Mouse (Mus musculus): ENCODE measurements around the gene Acbd5. TPM values are rescaled to one million over a fixed set of nuclear protein-coding genes. Genes with fewer than 3 reads are reported as not detected.
A peak's percentile ranks its signal among the peaks of the same experiment; 100 is the strongest.

Gene Acbd5
- total and polyA plus RNA-seq, 2 experiments: 23.2 to 189 TPM

GRCm38 (mm10) chr2:23023714-23024282 lies 44.2 kb upstream of the Acbd5 start:
- Histone ChIP-seq H3K4me3 (ENCODE audit: insufficient read depth, low read depth, low read length) (no peak overlapping the region), H3K27ac (replicated peaks; ENCODE audit: insufficient read depth, low read depth, low read length) (no peak overlapping the region), H3K9ac (ENCODE audit: low read depth, low read length) (no peak overlapping the region), H3K79me2 (ENCODE audit: control insufficient read depth, insufficient read depth, low read length) (peaks cover 42% of the 10 kb centered on the region), H3K27me3 (ENCODE audit: control insufficient read depth, insufficient read depth, low read length) (no peaks in the 10 kb centered on the region), H3K36me3 (ENCODE audit: control insufficient read depth, insufficient read depth, low read length) (no peaks in the 10 kb centered on the region), H3K4me1 (ENCODE audit: control insufficient read depth, insufficient read depth, low read length) (peaks cover 15% of the 10 kb centered on the region)
- WGBS: 80% methylated on average over 4 of the region's 4 CpGs
- TF ChIP-seq CTCF (IDR thresholded peaks at IDR 0.05; ENCODE audit: low read depth, low read length) (no peak), POLR2A (IDR thresholded peaks at IDR 0.05; ENCODE audit: extremely low read depth, insufficient read depth, low read length) (no peak)
- DNase-seq (ENCODE audit: extremely low read depth, low read depth, low spot score): no peak

GRCm38 (mm10) chr2:23026379-23026778 lies 41.6 kb upstream of the Acbd5 start:
- no peak overlapping the region for H3K27ac ChIP-seq (replicated peaks; ENCODE audit: insufficient read depth, low read depth, low read length)
- H3K79me2 ChIP-seq (ENCODE audit: control insufficient read depth, insufficient read depth, low read length): peaks cover 42% of the 10 kb centered on the region
- H3K36me3 ChIP-seq (ENCODE audit: control insufficient read depth, insufficient read depth, low read length): no peaks in the 10 kb centered on the region
- TF ChIP-seq CTCF (IDR thresholded peaks at IDR 0.05; ENCODE audit: low read depth, low read length) (no peak), POLR2A (IDR thresholded peaks at IDR 0.05; ENCODE audit: extremely low read depth, insufficient read depth, low read length) (no peak)
- H3K4me3 ChIP-seq (ENCODE audit: insufficient read depth, low read depth, low read length): no peak overlapping the region
- DNase-seq (ENCODE audit: extremely low read depth, low read depth, low spot score): peak; percentile 20
- 45% methylated on average over 1 of the region's 1 CpGs for WGBS
- H3K9ac ChIP-seq (ENCODE audit: low read depth, low read length): no peak overlapping the region
- H3K27me3 ChIP-seq (ENCODE audit: control insufficient read depth, insufficient read depth, low read length): no peaks in the 10 kb centered on the region
- H3K4me1 ChIP-seq (ENCODE audit: control insufficient read depth, insufficient read depth, low read length): peaks cover 11% of the 10 kb centered on the region

- WGBS: 96% methylated on average over 4 of the region's 4 CpGs
- Histone ChIP-seq H3K4me1 (ENCODE audit: control insufficient read depth, insufficient read depth, low read length) (peaks cover 11% of the 10 kb centered on the region), H3K79me2 (ENCODE audit: control insufficient read depth, insufficient read depth, low read length) (peaks cover 45% of the 10 kb centered on the region), H3K27ac (replicated peaks; ENCODE audit: insufficient read depth, low read depth, low read length) (no peak overlapping the region), H3K9ac (ENCODE audit: low read depth, low read length) (no peak overlapping the region), H3K27me3 (ENCODE audit: control insufficient read depth, insufficient read depth, low read length) (no peaks in the 10 kb centered on the region), H3K36me3 (ENCODE audit: control insufficient read depth, insufficient read depth, low read length) (no peaks in the 10 kb centered on the region; the same call in 1 of the 2 replicates), H3K4me3 (ENCODE audit: insufficient read depth, low read depth, low read length) (no peak overlapping the region)
- no peak for DNase-seq (ENCODE audit: extremely low read depth, low read depth, low spot score)
- no peak for TF ChIP-seq CTCF (IDR thresholded peaks at IDR 0.05; ENCODE audit: low read depth, low read length)
- TF ChIP-seq POLR2A (IDR thresholded peaks at IDR 0.05; ENCODE audit: extremely low read depth, insufficient read depth, low read length): no peak
Measured at GRCm38 (mm10) chr2:23028826-23029225, 39.1 kb upstream of the Acbd5 start.

GRCm38 (mm10) chr2:23030631-23031030 lies 37.3 kb upstream of the Acbd5 start:
- H3K4me1 ChIP-seq (ENCODE audit: control insufficient read depth, insufficient read depth, low read length): peaks cover 13% of the 10 kb centered on the region
- no peaks in the 10 kb centered on the region for H3K27me3 ChIP-seq (ENCODE audit: control insufficient read depth, insufficient read depth, low read length)
- 97% methylated on average over 4 of the region's 4 CpGs for WGBS
- H3K27ac ChIP-seq (replicated peaks; ENCODE audit: insufficient read depth, low read depth, low read length): no peak overlapping the region
- no peaks in the 10 kb centered on the region; the same call in 1 of the 2 replicates for H3K36me3 ChIP-seq (ENCODE audit: control insufficient read depth, insufficient read depth, low read length)
- no peak for DNase-seq (ENCODE audit: extremely low read depth, low read depth, low spot score)
- H3K79me2 ChIP-seq (ENCODE audit: control insufficient read depth, insufficient read depth, low read length): peaks cover 44% of the 10 kb centered on the region
- no peak overlapping the region for H3K9ac ChIP-seq (ENCODE audit: low read depth, low read length)
- no peak overlapping the region for H3K4me3 ChIP-seq (ENCODE audit: insufficient read depth, low read depth, low read length)
- no peak for TF ChIP-seq CTCF (IDR thresholded peaks at IDR 0.05; ENCODE audit: low read depth, low read length)
- TF ChIP-seq POLR2A (IDR thresholded peaks at IDR 0.05; ENCODE audit: extremely low read depth, insufficient read depth, low read length): no peak

GRCm38 (mm10) chr2:23034692-23035435 lies 33.1 kb upstream of the Acbd5 start:
- no peak overlapping the region for H3K27ac ChIP-seq (replicated peaks; ENCODE audit: insufficient read depth, low read depth, low read length)
- DNase-seq (ENCODE audit: extremely low read depth, low read depth, low spot score): no peak
- peaks cover 22% of the 10 kb centered on the region for H3K4me1 ChIP-seq (ENCODE audit: control insufficient read depth, insufficient read depth, low read length)
- H3K79me2 ChIP-seq (ENCODE audit: control insufficient read depth, insufficient read depth, low read length): peaks cover 44% of the 10 kb centered on the region
- 73% methylated on average over 3 of the region's 3 CpGs for WGBS
- no peaks in the 10 kb centered on the region; the same call in 1 of the 2 replicates for H3K36me3 ChIP-seq (ENCODE audit: control insufficient read depth, insufficient read depth, low read length)
- no peak for TF ChIP-seq POLR2A (IDR thresholded peaks at IDR 0.05; ENCODE audit: extremely low read depth, insufficient read depth, low read length)
- TF ChIP-seq CTCF (IDR thresholded peaks at IDR 0.05; ENCODE audit: low read depth, low read length): no peak
- no peak overlapping the region for H3K9ac ChIP-seq (ENCODE audit: low read depth, low read length)
- H3K4me3 ChIP-seq (ENCODE audit: insufficient read depth, low read depth, low read length): no peak overlapping the region
- no peaks in the 10 kb centered on the region for H3K27me3 ChIP-seq (ENCODE audit: control insufficient read depth, insufficient read depth, low read length)

GRCm38 (mm10) chr2:23035467-23035866 lies 32.5 kb upstream of the Acbd5 start:
- H3K9ac ChIP-seq (ENCODE audit: low read depth, low read length): no peak overlapping the region
- no peak overlapping the region for H3K4me3 ChIP-seq (ENCODE audit: insufficient read depth, low read depth, low read length)
- WGBS: 91% methylated on average over 1 of the region's 1 CpGs
- H3K4me1 ChIP-seq (ENCODE audit: control insufficient read depth, insufficient read depth, low read length): peaks cover 22% of the 10 kb centered on the region
- no peak overlapping the region for H3K27ac ChIP-seq (replicated peaks; ENCODE audit: insufficient read depth, low read depth, low read length)
- H3K79me2 ChIP-seq (ENCODE audit: control insufficient read depth, insufficient read depth, low read length): peaks cover 43% of the 10 kb centered on the region
- no peak for DNase-seq (ENCODE audit: extremely low read depth, low read depth, low spot score)
- no peak for TF ChIP-seq CTCF (IDR thresholded peaks at IDR 0.05; ENCODE audit: low read depth, low read length)
- no peak for TF ChIP-seq POLR2A (IDR thresholded peaks at IDR 0.05; ENCODE audit: extremely low read depth, insufficient read depth, low read length)
- no peaks in the 10 kb centered on the region for H3K27me3 ChIP-seq (ENCODE audit: control insufficient read depth, insufficient read depth, low read length)
- H3K36me3 ChIP-seq (ENCODE audit: control insufficient read depth, insufficient read depth, low read length): no peaks in the 10 kb centered on the region; the same call in 1 of the 2 replicates

Data from liver, adult 2 months (tissue).